Mouse (Mus musculus): ENCODE data around the gene Fmo4.

Gene Fmo4

GRCm38 (mm10) chr1:162813836-162814156, at the start of gene Fmo4:
Fmo4 (minus strand) TSS chr1:162813972.
- DNase-seq = peak in 1 of 2 experiments; percentile 17

GRCm38 (mm10) chr1:162862328-162862727, 48.6 kb upstream of the Fmo4 start:
- DNase-seq = no peak

DNA sequence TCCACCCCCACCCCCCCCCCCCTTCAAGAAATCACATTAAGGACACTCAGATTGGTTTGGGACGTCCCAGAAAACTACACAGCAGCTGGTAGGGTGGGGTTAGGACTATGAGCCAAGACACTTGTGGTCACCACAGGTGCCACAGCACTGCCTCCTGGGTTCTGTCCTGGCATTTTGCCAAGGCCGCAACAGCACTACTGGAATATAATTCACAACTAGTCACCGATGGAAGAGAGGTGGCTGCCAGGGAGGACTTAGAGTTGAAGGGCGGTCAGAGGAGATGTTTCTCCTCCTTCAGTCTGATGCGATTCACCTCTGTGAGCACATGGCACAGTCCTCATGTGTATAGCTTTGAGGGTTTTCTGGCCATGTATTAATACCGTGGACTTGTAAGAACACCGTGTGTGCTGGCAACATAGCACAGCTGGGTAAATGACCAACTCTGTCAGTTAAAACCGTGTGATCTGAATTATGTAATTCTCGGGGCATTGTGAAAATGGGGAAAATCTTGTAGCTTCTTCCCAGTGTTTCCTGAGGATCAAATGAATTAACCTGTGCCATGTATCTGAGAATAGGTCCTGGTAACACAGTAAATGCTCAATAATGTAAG, 46.3 kb upstream of the Fmo4 start:
- DNase-seq = peak in 1 of 2 experiments; percentile 11

DNA sequence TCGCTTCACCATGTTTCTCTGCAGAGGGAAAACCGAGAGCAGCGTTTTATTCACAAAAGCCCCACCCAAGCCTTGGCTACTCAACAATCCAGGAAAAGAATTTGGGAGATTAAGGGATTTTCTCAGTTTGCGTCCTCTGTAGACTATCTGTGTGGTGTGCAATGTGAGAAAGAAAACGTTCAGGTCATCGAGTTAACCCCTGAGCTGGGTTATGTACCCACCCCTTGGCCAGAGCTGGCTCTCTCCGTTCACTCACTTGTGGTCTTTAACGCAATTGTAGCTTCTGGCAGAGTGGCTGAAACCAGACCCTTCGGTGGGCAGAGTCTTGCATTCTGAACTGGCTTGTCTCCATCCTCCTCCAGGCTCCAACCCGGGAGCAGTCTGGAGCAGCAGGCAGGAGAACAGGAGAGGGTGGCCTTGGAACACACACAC, 45.8 kb upstream of the Fmo4 start:
- peak in 1 of 2 experiments; percentile 5 for DNase-seq

DNA sequence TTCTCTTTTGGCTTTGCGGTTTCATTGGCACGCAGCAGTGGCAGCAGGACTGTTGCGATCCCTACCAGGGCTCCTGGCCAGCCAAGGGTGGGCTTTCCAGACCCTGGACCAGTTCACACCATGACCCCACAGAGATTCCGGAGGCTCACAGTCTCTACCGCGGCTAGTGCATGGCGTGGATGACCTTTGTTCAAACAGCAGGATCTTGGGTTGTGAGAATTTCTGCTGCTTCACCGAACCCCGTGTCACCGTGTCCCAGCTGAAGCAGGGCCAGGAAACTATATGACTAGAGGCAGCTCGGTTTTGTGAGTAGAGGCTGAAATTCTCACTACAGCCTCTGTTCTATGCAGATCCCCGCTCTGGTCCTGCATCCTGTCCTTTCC, 45.0 kb upstream of the Fmo4 start:
- DNase-seq = peak; percentile 23 to 26

DNA sequence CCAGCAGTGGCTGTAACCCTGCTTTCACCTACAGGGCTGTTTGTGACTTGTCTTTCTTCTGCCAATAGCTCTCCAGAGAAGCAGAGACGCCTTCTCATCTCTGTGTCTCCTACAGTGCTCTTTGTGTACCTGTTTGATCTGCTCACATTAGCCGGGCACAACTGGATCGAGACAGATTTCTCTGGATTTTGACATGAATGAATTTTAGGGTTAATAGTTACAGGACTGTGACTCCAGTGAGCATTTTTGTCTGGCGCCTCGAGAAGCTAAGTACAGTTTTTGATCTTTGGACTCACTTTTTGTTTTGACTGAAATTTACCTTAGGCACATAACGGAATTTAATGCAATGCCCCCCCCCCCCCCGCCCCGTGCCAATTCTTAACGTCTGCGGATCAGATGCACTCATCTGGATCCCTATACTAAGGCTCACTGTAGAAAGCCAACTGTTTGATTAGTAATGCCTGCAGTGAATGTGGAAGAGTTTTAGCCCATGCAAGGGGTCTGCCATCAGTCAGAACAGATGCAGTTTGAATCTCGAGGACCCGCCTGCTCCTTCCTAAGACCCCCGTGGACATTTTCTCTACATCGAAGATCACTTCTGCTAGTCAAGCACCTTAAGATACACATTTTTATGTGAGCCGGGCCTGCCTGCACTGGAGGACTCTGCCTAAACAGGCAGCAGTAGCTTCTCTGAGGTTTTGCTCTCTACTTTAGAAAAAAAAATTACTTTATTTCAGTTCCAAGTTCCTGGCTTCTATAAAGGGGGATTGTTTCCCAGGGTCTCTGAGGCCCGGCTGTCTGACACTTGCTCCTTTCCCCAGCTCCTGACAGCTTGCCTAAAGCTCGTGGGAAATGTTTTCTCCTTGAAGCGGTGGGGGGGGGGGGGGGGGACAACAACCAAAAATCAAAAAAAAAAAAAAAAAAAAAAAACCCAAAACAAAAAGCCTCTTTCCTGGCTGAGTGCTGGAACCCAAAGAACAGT, 44.3 kb upstream of the Fmo4 start:
- DNase-seq = no peak

DNA sequence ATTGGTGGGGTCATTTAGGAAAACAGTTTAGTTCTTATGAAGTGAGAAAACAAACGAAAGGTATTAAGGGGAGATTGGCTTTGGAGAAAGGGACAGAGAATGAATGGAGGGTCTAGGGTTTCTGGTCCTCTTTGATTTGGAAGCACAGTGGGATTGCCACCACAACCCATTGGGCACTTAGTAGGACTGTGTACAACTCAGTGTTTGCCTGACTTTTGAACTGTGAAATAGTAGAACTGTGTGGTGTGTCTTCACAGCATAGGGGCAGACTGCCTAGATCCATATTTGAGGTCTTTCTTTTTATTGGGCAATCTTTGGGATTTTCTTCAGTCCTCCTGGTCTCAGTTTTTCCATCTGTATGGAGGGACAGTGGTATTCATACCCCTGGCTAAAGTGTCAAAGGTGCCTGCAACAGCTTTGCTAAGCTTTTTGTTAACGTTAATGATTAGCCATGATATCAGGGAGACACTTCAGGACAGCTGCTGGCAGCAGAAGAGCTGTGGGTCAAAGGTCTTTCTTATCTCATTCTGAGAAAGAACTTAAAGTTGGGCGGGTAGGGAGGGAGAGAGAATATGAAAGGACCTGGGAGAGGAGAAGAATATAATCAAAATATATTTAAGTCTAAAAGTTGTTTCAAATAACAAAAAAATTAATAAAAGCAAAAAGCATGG, 40.2 kb upstream of the Fmo4 start:
- DNase-seq = no peak

GRCm38 (mm10) chr1:162847554-162847953, 33.8 kb upstream of the Fmo4 start:
- no peak for DNase-seq

GRCm38 (mm10) chr1:162840211-162840610, 26.4 kb upstream of the Fmo4 start:
- no peak for DNase-seq

GRCm38 (mm10) chr1:162838976-162839375, 25.2 kb upstream of the Fmo4 start:
- DNase-seq = no peak

- DNase-seq = no peak
Measured at GRCm38 (mm10) chr1:162834342-162834741, 20.6 kb upstream of the Fmo4 start.

- no peak for DNase-seq
Measured at GRCm38 (mm10) chr1:162832574-162832953, 18.8 kb upstream of the Fmo4 start.

- DNase-seq = no peak
Measured at GRCm38 (mm10) chr1:162831838-162832573, 18.2 kb upstream of the Fmo4 start.

GRCm38 (mm10) chr1:162819280-162819679, 5.5 kb upstream of the Fmo4 start:
- no peak for DNase-seq

DNA sequence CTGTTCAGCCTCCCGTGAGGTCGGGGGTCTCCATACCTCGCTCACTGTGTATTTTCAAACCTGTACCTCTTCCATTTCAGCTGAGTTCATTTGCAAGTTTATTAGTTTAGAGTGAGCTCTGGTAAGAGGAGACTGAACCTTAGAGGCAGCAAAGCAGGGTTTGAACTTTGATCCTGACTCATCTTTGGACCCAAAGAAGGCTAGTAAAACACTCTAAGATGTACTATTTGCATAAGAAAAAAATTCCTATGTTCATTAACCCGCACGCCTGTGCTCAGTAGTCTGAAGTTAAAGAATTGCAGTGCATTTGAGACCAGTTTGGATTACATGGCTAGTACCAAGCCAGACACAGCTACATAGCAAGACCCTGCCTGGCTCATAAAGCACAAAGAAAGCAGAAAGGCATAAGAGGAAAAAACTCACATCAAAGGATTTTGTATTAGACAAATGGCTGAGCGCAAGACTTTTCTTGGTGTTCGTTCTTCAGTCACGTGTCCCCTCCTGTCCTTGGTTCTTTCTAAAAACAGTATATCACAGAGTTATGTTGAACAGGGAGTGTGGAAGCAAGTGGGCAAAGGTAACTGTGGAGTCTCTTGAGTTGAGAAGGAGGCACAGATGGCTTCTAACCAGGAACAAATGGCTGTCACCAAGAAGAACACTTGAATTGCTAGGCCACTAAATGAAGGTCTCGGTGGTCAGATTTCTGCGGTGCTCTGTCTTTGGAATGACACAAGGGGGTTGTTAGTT, 1.8 kb upstream of the Fmo4 start:
- DNase-seq = no peak

- DNase-seq = no peak
Measured at GRCm38 (mm10) chr1:162814932-162815331, 1.2 kb upstream of the Fmo4 start.

DNA sequence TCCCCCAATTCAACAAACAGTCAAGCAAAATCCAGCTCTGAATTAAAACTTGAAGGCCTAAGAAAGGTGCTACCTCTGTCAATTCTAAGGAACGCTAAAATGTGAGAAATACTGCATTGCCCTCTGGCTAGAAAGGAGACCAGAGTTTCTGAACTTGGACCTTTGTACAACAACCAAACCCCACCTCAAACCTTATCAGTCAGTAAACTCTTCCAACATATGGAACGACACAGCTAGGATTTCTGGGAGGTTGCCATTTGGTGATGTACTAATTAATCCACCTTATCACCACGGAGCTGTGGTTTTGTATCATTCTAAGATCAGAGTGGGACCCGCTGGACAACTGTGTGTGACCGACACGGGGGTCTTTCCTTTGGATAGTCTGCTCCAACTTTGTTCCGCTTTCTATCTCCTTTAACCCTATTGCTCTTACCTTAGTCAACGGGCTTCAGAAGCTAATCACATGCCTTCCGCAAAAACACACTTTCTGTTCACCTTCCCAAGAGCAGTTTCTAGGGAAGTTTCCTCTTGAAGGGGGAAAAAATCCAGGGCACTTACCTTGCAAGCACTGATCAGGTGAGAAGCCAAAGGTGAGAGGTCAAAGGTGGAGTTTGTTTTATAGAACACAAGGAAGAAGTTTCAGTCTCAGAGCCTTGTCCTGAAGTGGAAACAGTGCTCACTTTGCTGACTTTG, 483 bp downstream of the Fmo4 start:
- no peak for DNase-seq

GRCm38 (mm10) chr1:162808541-162808940, 5.2 kb downstream of the Fmo4 start:
- no peak for DNase-seq

DNA sequence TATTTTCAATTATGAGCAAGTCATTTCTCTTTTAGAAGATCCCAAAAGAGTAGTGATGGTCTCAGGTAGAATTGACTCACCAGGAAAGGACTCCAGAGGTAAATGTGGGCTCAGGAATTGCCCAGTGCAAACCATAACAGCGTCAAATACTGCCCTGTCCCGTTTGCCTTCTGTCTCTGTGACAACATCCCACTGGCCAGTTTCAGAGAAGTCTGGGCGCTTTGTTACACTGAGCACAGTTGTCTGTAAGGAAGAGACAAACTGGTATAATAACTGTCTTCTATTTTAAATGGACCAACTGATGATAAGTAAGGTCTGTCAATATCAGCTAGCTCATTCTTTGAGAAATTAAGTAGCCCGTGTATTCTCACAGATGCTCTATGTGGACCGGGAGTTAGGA, 6.3 kb downstream of the Fmo4 start:
- DNase-seq = no peak

GRCm38 (mm10) chr1:162805011-162805410, 8.8 kb downstream of the Fmo4 start:
- no peak for DNase-seq

- no peak for DNase-seq
Measured at GRCm38 (mm10) chr1:162796441-162796840, 17.3 kb downstream of the Fmo4 start.
